Mouse (Mus musculus): Measurements from ENCODE around the gene Mmp19. TPM values are rescaled to one million over a fixed set of nuclear protein-coding genes. Genes with fewer than 3 reads are reported as not detected.
A peak's percentile ranks its signal among the peaks of the same experiment; 100 is the strongest.

Mmp19 gene
- polyA plus RNA-seq, 1 experiment from 2014 or later, result 1.5 TPM

DNA sequence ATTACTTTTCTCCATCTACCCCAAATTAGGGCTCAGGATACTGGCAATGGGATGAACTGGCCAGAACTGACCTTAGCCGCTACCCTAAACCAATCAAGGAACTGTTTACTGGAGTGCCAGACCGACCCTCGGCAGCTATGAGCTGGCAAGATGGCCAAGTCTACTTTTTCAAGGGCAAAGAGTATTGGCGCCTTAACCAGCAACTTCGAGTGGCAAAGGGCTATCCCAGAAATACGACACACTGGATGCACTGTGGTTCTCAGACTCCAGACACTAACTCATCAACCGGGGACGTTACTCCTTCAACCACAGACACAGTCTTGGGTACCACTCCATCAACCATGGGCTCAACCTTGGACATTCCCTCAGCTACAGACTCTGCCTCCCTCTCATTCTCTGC, 8.0 kb downstream of the Mmp19 start:
- 88% methylated on average over 8 of the region's 8 CpGs for WGBS
- Histone ChIP-seq H3K9me3 (ENCODE audit: low read depth, low read length) (no peaks in the 10 kb centered on the region), H3K27ac (ENCODE audit: low read depth) (no peak overlapping the region), H3K4me3 (ENCODE audit: low read depth, low read length) (no peak overlapping the region), H3K4me2 (no peak overlapping the region), H3K9ac (no peak overlapping the region), H3K36me3 (ENCODE audit: insufficient read depth) (peaks cover 30% of the 10 kb centered on the region), H3K27me3 (ENCODE audit: insufficient read depth, low read length) (no peaks in the 10 kb centered on the region), H3K4me1 (ENCODE audit: insufficient read depth) (peaks cover 7% of the 10 kb centered on the region; the same call in 1 of the 2 replicates)
- DNase-seq (no peak), ATAC-seq (ENCODE audit: insufficient read depth) (no peak)
- no peak for TF ChIP-seq CTCF (IDR thresholded peaks at IDR 0.05; ENCODE audit: low read depth)

DNA sequence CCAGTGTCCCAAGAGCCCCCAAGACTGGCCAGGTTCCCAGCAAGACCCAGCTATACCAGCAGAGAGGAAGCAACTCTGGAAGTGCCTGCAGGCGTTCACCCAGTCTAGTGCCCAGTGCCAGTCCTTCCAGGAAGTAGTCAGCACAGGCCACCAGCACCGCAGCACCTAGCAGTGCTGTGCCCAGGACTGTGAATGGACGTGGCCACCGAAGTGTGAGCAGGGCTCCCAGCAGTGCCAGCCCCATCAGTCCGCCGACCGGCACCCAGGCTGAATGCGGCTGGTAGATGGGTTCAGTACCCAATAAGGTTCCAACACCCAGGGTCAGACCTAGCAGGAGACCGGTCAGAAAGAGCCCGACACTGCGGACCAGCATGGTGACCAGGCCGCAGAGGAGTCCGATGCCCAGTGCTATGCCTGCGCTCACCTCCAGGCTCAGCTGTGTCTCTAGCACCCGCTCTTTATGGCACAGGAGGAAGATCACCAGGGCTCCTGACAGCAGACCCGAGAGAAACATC, 11.3 kb downstream of the Mmp19 start:
- TF ChIP-seq CTCF (IDR thresholded peaks at IDR 0.05; ENCODE audit: low read depth), result no peak
- Histone ChIP-seq H3K9ac (no peak overlapping the region; the same call in 1 of the 2 replicates), H3K9me3 (ENCODE audit: low read depth, low read length) (no peaks in the 10 kb centered on the region), H3K36me3 (ENCODE audit: insufficient read depth) (peaks cover 31% of the 10 kb centered on the region), H3K27ac (ENCODE audit: low read depth) (no peak overlapping the region), H3K27me3 (ENCODE audit: insufficient read depth, low read length) (no peaks in the 10 kb centered on the region), H3K4me2 (0 out of 2 replicates have a peak overlapping the region, but pooled peaks have one; percentile 2), H3K4me1 (ENCODE audit: insufficient read depth) (peaks cover 9% of the 10 kb centered on the region; the same call in 1 of the 2 replicates), H3K4me3 (ENCODE audit: low read depth, low read length) (no peak overlapping the region)
- DNase-seq (no peak), ATAC-seq (ENCODE audit: insufficient read depth) (no peak)
- WGBS, result 87% methylated on average over 16 of the region's 16 CpGs

DNA sequence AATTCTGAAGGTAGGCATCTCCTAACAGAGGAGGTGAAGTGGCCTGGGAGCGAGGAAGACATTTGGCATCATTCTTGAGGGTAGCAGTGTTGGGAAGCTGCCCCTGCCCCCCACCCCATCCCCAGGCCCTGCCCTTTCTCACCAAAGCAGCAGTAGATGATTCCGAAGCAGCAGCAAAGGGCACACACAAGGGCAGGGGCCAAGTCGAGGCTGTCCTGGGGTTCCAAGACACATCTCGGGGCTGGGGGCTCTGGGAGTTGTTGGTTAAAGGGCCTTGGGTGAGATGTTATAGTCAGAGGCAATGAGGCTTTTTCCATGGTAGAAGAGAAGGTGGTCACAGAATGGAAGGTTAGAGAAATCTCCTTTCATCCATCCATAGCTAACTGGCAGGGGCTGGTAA, 12.2 kb downstream of the Mmp19 start:
- WGBS, result 49% methylated on average over 4 of the region's 4 CpGs
- ATAC-seq (ENCODE audit: insufficient read depth) (no peak), DNase-seq (no peak)
- peaks cover 40% of the 10 kb centered on the region for H3K36me3 ChIP-seq (ENCODE audit: insufficient read depth)
- peak overlapping the region; percentile 87 for H3K9ac ChIP-seq
- peaks cover 18% of the 10 kb centered on the region for H3K4me1 ChIP-seq (ENCODE audit: insufficient read depth)
- H3K27me3 ChIP-seq (ENCODE audit: insufficient read depth, low read length), result no peaks in the 10 kb centered on the region
- H3K9me3 ChIP-seq (ENCODE audit: low read depth, low read length), result no peaks in the 10 kb centered on the region
- H3K4me2 ChIP-seq, result peak overlapping the region; percentile 82
- TF ChIP-seq CTCF (IDR thresholded peaks at IDR 0.05; ENCODE audit: low read depth), result no peak
- H3K27ac ChIP-seq (ENCODE audit: low read depth), result peak overlapping the region; percentile 99
- H3K4me3 ChIP-seq (ENCODE audit: low read depth, low read length), result peak overlapping the region; percentile 80

DNA sequence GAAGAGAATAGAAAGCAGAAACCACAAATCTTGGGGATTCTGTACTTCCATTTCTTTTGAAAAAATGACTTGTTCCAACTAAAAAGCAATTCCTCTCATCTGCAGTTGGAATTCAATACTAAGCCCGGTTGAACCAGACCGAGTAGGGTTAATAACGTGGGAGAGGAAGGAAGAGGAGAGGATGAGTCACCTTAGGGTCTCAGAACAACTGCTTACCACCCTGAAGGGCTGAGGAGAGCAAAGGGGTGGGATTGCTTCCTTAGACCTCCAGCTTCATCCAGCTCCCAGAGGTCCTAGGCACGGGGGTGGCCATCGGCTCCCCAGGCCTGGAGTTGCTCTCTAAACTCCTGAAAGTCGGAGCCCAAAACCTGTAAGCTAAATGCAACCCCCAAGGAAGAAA, 12.7 kb downstream of the Mmp19 start:
- Histone ChIP-seq H3K36me3 (ENCODE audit: insufficient read depth) (peaks cover 43% of the 10 kb centered on the region), H3K9ac (peak overlapping the region; percentile 87), H3K27me3 (ENCODE audit: insufficient read depth, low read length) (no peaks in the 10 kb centered on the region), H3K4me2 (peak overlapping the region; percentile 82), H3K9me3 (ENCODE audit: low read depth, low read length) (no peaks in the 10 kb centered on the region), H3K4me1 (ENCODE audit: insufficient read depth) (peaks cover 18% of the 10 kb centered on the region), H3K27ac (ENCODE audit: low read depth) (peak overlapping the region; percentile 99), H3K4me3 (ENCODE audit: low read depth, low read length) (peak overlapping the region; percentile 80)
- 7% methylated on average over 6 of the region's 6 CpGs for WGBS
- ATAC-seq (ENCODE audit: insufficient read depth) (no peak), DNase-seq (peak; percentile 29)
- no peak for TF ChIP-seq CTCF (IDR thresholded peaks at IDR 0.05; ENCODE audit: low read depth)

DNA sequence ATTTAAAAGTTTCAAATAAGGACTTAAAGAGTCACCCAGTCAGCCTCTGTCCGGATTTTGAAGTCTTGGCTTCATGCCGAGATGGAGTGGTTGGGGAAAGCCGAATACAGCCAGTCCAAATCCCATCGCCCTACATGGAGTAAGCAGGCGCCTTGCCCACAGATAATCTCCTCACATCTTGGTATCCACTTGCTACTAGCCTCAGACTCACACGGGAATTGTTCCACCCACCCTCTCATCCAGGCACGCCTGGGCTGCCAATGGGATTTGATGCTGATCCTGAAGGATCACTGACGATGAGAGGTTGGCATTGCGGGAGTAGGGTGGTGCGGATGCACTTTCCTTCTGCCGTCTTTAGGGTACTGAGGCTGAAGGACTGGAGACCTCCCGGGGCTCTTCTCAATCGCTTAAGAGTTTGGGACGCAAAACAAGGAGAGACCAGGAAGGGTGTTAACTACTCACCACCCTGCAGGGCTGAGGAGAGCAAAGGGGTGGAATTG, 13.1 kb downstream of the Mmp19 start, which contains the start of gene Dnajc14:
Gene Dnajc14, plus strand, starts transcription at position 292 of the 500 bp plus-strand sequence.
- H3K36me3 ChIP-seq (ENCODE audit: insufficient read depth), result peaks cover 48% of the 10 kb centered on the region
- no peak for TF ChIP-seq CTCF (IDR thresholded peaks at IDR 0.05; ENCODE audit: low read depth)
- H3K9me3 ChIP-seq (ENCODE audit: low read depth, low read length), result no peaks in the 10 kb centered on the region
- no peaks in the 10 kb centered on the region for H3K27me3 ChIP-seq (ENCODE audit: insufficient read depth, low read length)
- peak; percentile 26 for ATAC-seq (ENCODE audit: insufficient read depth)
- peak within 1 kb of the TSS; percentile 82 for H3K4me2 ChIP-seq
- peak; percentile 85 for DNase-seq
- H3K4me3 ChIP-seq (ENCODE audit: low read depth, low read length), result peak within 1 kb of the TSS; percentile 80
- 0% methylated on average over 14 of the region's 14 CpGs for WGBS
- peak within 1 kb of the TSS; percentile 87 for H3K9ac ChIP-seq
- peaks cover 22% of the 10 kb centered on the region for H3K4me1 ChIP-seq (ENCODE audit: insufficient read depth)
- peak within 1 kb of the TSS; percentile 99 for H3K27ac ChIP-seq (ENCODE audit: low read depth)

DNA sequence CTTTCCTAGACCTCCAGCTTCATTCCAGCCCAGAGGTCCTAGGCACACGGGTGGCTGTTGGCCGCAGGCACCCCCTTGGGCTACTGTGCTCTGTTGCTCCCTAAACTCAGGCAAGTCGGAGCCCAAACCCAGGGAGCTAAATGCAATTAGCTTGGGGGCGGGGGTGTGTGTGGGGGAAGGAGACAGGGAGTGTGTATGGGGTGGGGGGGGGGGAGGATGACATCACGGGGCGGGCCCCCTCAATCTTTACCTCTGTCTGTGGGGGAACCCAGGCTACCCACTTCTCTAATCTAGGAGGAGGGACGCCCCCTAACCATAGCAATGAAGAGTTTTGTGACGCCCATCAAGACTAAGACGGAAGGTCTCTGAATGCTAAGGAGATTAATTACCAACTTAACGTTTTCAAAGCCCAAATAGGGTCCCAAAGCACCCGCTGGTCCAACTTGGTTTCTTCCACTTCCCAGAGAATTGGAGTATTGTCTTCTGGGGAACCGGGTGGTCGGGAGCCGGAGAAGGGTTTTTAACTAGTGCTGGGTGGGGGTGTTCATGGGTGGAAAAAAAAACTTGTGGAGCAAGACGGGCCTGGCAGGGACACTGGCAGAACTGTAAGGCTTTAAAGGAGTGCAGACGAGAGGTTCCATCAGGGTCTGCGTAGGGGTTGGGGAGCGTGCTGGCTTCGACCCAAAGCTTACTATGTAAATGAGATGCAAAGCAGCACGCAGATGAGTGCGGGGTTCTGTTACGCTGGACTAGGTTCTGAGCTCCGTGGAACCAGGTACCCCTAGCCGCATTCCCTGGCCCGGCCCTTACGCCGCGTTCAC, 13.8 kb downstream of the Mmp19 start, which contains the start of gene Tmem198b:
Gene Tmem198b, minus strand, starts transcription at position 100 of the 821 bp plus-strand sequence.
- H3K4me1 ChIP-seq (ENCODE audit: insufficient read depth), result peaks cover 27% of the 10 kb centered on the region

More for the DNA sequence above, 13.8 kb downstream of the Mmp19 start, which contains the start of gene Tmem198b:
- peaks cover 48% of the 10 kb centered on the region for H3K36me3 ChIP-seq (ENCODE audit: insufficient read depth)
- ATAC-seq (ENCODE audit: insufficient read depth) (peak; percentile 60), DNase-seq (peak; percentile 84)
- H3K27ac ChIP-seq (ENCODE audit: low read depth), result peak within 1 kb of the TSS; percentile 99
- H3K9ac ChIP-seq, result peak within 1 kb of the TSS; percentile 87
- no peaks in the 10 kb centered on the region for H3K27me3 ChIP-seq (ENCODE audit: insufficient read depth, low read length)
- H3K4me2 ChIP-seq, result peak within 1 kb of the TSS; percentile 82
- 1% methylated on average over 28 of the region's 28 CpGs for WGBS
- H3K4me3 ChIP-seq (ENCODE audit: low read depth, low read length), result peak within 1 kb of the TSS; percentile 80
- TF ChIP-seq CTCF (IDR thresholded peaks at IDR 0.05; ENCODE audit: low read depth), result no peak
- H3K9me3 ChIP-seq (ENCODE audit: low read depth, low read length), result no peaks in the 10 kb centered on the region

All from lung, embryonic 14.5 days (tissue).